Mouse (Mus musculus): Measurements from ENCODE around the gene Kif3c.
"Not testable (repeated sequence)": the region's sequence is repeated elsewhere in the genome, so short reads cannot be mapped to it uniquely, and the experiment has no call there.

Kif3c gene

DNA sequence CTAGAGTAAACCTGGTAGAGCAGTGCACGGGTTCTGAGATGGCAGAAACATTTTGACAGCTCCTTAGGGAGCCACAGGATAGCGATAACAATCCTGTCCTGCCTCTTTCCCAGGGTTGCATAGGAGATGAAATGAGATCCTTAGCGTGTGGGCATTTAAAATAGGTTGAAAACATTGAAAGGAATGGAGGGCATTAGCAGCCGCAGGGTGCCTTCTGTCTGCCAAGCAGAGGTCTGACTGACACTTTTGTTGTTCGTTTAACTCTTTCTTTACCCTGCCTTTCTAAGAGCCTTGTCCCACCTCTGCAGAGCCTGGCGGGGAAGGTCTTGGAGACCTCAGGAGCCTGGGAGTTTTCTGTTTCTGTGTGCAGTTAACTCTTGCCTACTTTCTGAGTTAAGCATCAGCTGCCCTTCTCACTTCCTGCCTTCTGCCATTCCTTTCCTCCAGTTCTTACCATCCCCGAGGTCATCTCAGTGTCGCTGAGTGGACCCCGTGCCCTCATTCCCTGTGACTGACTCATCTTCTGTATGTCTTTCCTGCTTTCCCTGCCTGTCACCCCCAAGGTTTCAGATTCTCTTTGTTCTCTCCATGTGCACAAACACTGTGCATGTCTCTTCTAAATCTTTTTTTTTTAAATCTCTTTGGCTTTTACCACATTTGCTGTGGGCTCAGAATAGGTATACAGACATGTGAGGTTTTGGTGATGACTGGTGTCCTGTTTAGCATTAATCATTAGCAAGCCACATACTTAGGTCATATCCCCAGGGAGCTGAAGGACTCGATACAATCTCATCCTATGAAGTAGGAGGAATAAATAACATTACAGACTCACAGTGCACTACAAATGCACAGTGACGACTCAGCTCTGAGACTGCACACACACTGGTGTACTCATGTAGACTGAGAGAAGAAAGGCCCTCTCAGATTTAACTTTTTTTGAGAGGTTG is 6.3 kb downstream of the Kif3c start:
- DNase-seq, result peak in 1 of 2 experiments; percentile 31

DNA sequence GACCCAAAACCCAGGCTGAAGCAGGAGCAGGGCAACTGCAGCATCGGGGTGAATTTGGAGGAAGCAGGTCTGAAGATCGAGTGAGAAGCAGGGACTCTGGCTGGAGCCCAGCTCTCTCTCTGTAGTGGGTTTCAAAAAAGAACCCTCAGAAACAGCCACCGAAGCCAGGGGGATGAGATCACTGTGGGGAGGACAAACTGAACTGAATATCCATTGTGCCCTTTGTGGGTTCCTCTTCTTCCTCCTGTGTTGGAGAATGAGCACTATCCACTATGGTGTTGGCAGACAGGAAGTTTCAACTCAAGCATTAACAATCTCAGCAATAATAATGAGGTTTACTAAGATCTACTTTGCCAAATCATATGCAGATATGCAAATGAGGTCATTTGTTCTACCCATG is 7.1 kb downstream of the Kif3c start:
- DNase-seq, result no peak

- no peak for DNase-seq
Measured at GRCm38 (mm10) chr12:3373566-3373965, 8.6 kb downstream of the Kif3c start.

GRCm38 (mm10) chr12:3374552-3374951 is 9.6 kb downstream of the Kif3c start:
- no peak for DNase-seq

DNA sequence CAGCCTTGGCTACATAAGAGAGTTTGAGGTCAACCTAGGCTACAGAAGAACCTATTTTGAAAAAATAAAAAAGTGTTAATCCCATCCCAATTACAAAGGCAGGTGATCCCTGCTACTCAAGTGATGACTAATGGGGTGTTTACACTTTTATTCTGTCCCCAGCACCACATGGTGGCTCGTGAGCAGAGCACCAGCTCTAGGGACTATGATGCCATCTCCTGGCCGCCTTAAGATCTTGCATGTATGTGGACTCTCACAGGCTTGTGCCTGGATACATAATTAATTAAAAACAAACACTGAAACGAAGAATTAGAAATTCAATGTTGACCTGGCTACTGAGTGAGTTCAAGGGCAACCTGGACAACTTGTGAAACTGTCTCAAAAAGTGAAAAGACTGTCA is 12.3 kb downstream of the Kif3c start:
- no peak for DNase-seq

DNA sequence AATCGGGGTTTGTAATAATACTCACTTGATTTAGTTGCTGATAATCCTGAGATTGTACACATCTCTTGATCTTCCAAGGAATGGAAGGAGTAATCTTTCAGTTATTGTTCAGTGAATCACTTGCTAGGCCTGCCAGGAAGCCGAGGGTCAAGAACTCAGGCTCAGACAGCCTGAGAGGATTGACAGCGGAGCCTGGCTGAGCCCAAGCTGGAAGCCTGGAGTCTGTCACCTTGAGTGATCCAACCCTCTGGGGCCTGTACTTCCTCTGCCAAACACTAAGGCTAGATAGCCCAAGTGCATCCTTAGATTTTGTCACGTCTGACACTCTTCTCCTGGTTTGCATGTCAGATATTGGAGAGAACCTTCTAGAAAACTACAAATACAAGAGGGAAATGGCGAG is 12.8 kb downstream of the Kif3c start:
- no peak for DNase-seq

DNA sequence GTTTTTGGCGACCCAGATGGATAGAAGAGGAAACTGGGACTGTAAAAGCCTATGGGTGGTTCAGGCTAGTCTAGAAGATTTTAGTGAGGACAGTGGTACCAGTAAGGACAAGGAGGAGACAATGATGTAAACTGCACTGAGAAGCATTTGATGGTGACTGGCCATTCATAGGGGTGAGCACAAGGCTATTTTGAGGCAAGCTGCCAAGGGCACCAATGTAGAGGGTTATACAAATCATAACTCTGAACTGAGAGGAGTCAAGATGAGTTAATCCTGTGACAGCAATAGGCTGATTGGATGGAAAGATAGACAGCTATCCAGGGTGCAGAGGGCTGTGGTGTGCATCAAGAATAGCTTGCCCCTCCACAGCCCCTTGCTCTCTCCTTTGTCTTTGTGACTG is 19.9 kb downstream of the Kif3c start:
- DNase-seq, result no peak

DNA sequence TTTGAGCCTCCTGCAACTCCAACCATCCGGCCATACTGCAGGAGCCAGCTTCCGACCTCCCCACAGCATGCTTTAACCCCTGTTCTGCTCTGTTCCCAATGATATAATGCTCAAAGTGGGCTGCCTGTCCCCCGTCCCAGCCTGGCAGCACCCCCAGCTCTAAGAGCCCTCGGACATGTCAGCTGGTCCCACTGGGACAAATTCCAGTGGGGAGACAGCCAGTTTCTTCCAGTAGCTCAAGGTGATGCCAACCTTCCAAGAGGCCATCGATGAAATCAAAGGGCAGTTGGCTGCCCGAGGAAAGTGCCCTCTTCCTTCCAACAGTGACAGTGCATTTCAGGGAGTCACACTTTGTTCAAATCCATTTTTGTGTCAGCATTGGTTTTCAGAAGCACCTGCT is 20.3 kb downstream of the Kif3c start:
- peak in 1 of 2 experiments; percentile 31 for DNase-seq

DNA sequence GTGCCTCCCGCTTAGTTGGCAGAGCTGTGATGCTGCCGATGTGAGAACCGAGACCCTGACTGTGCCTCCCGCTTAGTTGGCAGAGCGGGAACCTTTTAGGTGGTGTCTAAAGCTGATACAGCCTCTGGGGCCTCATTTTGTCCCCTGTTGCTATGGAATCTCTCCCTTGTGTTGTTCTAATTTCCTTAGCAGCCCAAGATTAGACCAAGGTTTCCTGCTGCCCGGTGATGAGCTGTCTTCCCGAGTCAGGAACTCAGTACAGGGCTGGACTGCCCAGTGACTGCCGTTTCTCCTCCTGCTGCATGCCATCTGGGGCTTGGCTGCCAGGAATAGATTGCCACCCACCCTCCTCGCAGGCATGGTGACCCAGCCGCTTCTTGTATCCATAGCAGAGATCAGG is 21.0 kb downstream of the Kif3c start:
- peak; percentile 31 to 50 for DNase-seq

DNA sequence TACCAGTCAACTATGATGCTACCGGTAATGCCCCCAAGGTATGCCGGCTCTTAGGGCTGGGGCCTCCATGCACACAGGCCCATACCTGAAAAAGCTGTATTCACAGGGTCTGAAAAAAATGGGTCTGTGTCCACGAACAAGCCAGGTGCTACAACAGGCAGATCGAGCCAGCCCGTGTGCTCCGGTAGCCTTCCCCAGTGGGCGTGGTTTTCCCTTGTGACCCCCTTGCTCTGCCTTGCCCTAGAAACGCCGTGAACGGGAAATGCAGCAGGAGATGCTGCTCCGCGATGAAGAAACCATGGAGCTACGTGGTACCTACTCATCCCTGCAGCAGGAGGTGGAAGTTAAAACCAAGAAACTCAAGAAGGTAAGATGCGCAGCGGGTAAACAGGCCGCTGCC is 23.0 kb downstream of the Kif3c start:
- DNase-seq, result no peak

DNA sequence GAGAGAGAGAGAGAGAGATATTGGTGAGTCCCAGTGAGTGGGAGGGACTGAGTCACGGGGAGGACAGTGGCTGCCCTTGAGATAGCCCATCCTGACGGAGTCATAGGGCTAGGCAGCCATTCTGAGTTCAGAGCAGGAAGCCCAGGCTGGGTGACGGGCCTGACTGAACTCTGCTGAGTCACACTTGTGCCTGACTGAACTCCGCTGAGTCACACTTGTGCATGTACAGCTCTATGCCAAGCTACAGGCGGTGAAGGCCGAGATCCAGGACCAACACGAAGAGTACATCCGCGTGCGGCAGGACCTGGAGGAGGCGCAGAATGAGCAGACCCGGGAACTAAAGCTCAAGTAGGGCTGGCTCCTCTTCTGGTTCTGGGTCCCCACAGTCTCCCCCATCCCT is 24.5 kb downstream of the Kif3c start:
- no peak for DNase-seq

GRCm38 (mm10) chr12:3390071-3390470 is 25.1 kb downstream of the Kif3c start:
- no peak for DNase-seq

DNA sequence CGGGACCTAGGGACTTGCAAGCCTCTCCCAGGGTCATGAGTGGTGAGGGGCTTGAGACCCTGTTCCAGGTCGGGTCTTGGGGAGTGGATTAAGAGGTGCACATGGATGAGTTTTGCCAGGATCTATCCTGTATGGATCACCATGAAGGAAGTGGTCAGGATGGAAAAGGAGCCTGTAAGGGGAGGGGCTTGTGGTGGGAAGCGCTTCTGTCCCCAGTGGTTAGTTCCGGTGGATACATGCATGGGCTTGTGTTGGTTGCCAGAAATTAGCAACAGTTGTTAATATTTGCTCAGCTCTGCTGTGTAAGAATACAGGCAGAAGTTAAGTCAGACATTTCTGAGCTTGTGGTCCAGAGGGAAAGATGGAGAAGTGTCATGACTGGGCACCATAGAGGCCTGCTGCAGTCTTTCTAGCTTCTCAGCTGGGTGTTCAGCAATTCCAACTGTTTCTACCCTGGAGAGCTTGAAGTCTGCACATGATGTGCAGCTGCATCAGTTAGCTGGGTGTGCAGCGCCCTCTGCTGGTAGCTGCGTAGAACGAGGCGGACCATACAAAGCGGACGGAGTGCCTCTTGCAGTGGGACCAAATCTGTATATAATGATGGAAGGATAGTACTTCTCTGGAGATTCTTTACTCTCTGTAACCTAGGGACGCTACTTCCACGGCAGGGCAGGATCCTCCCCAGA is 25.8 kb downstream of the Kif3c start:
- peak; percentile 75 to 77 for DNase-seq

GRCm38 (mm10) chr12:3391276-3391675 is 26.3 kb downstream of the Kif3c start:
- DNase-seq, result no peak

DNA sequence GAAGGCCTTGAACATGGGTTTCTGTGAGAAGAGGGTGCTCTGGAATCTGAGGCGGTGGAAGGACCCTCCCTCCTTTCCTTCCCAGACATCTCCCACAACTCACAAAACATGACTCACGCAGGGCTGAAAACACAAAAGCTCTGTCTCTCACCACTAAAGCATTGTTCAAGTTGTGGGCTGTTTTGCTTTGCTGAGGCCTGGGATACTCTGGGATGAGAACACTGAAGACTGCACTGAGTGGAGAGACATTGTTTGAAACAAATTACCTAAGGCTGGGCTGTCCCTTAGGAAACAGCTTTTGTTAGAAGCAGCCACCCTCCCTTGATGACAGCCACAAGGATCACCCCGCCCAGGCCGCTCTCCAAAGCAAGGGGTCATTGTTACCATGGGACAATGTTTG is 28.2 kb downstream of the Kif3c start:
- DNase-seq, result no peak

DNA sequence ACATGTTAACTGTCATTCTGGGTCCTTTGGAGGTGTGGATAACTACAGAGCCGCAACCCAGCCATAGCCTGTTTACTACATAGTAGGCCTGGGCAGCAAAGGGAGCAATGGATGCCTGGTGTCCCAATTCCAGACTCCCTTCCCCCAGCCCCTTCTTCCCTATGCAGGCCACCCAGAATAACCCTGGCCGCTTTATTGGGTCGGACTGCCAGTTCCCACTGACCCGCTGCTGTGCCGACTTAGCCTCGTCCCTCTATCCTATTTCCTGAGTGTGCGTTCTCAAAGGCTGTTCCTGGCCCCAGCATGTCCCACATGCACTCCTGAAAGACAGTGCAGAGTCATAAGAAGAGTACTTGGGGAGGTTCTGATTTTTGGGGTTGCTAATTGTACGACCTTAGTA is 32.0 kb downstream of the Kif3c start:
- DNase-seq, result peak in 1 of 2 experiments; percentile 17

- DNase-seq, result not testable (repeated sequence)
Measured at GRCm38 (mm10) chr12:3405662-3406061, 40.7 kb downstream of the Kif3c start.

DNA sequence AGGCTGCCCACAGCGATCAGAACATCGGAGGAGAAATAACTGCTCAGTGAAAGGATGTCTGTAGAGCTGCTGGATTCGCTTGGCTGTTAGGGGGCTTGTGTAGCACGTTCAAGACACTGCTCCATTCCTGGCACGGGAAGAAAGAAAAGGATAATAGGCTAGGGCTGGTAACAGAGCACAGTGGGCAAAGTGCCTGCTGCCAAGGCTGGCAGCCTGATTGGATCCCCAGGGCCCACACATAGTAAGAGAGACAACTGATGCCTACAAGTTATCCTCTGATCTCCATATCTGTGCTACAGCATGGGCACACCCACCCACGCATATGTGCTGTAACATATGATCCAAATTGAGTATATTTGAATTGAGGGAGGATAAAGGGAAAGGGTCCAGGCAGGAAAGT is 41.7 kb downstream of the Kif3c start:
- no peak for DNase-seq

DNA sequence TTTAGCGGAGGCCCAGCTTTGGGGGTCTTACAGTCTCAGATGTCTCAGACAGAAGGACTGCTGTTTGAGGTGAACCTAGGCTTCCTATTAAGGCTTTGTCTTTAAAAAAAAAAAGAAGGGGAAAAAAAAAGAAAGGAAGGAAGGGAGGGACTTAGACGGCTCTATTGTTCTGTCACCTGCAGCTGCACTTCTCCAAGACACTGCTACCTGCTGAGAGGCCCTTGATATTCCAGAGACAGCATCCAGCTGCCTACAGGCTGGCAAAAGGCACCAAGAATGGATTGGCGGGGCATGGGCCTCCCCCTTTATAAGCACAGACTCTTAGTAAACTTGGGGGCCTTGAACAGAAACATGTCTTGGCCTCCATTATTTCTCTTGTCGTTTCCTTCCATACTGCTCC is 50.0 kb downstream of the Kif3c start:
- no peak for DNase-seq

DNA sequence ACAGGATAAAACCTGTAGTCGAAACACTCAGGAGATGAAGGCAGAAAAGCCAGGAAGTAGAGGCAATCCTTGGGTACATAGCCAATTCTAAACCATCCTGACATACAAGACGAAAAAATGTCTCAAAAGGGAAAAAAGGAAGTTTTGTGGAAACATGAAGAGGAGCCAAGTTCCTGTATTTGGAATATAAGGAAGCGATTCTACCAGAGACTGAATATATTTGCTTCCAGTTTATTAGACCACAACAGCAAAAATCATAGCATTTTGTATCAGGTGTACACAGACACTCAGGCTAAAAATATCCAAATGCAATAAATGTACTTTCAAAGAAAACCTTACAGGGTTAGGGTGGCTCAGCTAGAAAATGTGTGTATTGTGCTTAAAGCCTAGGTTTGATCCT is 53.8 kb downstream of the Kif3c start:
- no peak for DNase-seq

DNA sequence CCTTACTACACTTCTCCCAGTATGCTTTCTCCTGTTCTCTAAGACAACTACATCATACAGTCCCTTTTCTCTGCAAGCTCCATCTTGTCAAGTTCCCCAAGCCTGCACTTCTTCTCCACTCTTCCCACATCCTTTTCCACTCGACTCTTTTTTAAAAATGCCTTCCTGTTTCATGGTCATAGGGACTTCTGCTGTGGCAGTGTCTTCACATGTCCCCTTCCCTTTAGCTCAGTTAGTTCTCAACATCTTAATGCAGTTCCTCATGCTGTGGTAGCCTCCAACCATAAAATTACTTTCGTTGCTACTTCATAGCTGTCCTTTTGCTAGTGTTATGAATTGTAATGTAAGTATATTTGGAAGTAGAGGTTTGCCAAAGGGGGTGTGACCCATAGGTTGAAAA is 55.6 kb downstream of the Kif3c start:
- no peak for DNase-seq

GRCm38 (mm10) chr12:3422786-3423185 is 57.9 kb downstream of the Kif3c start:
- DNase-seq, result no peak

DNA sequence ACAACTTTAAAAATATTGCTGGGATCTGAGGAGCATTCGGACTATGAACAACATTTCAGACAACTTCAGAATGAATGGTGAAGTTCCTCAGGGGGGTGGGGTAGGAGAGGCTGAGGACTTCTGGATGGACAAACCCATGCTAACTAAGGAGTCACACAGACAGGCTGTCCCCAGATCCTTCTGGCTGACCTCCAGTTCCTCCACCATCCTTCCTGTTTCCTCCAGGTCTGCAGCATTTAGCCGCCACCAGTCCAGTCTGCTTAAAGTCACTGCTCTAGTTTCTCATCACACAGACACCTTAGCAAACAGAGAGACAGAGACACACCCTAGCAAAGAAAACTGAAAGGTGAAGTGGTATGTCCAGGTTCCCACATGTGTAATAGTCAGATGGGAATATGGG is 59.2 kb downstream of the Kif3c start:
- DNase-seq, result peak in 1 of 2 experiments; percentile 25
